ENCODE assay signal across 12 mouse cellular contexts in the genomic region with DNA sequence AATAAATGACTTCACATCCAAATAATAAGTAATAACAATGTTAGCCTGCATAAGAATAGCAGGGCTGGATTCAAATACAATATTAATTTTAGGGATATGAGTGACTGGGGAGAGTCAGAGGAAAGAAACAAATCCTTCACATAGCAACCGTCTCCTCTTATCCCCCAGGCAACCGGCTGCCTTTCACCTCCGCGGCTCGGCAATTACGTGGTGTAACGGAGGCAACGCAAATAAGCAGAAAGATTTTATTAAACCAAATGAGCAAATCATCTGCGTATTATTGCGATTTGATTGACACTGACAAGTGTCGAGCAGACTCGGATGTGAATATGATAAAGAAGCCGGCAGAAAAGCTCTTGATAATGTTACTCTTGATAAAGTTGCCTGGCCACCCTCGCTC. TPM values are rescaled to one million over a fixed set of nuclear protein-coding genes. Genes with fewer than 3 reads are reported as not detected.
A peak's percentile ranks its signal among the peaks of the same experiment; 100 is the strongest.
DNase-seq lines count a peak whose midpoint lies in the region; ATAC-seq and TF ChIP-seq lines count a peak whose summit lies in the region.
"Had no signal": no experiment of that assay in that cellular context is flagged by ENCODE, and none has a peak within 500 bp of the region (broad histone marks: within the 10 kb centered on the region; RNA-seq: fewer than 3 reads in every experiment).

No protein-coding gene starts in this region.

- no peaks in the 10 kb centered on the region for H3K36me3 ChIP-seq in forebrain, embryonic 11.5 days (ENCODE audit: control insufficient read depth, insufficient read depth, low read length)
- H3K36me3 ChIP-seq in hindbrain, postnatal 0 days (ENCODE audit: insufficient read depth, low read length), result no peaks in the 10 kb centered on the region
- H3K36me3 ChIP-seq in midbrain, embryonic 15.5 days (replicated peaks), result no peaks in the 10 kb centered on the region
- no peaks in the 10 kb centered on the region for H3K36me3 ChIP-seq in intestine, postnatal 0 days (ENCODE audit: control insufficient read depth, insufficient read depth)
- H3K36me3 ChIP-seq in heart, adult 2 months (ENCODE audit: control insufficient read depth, insufficient read depth, low read length), result no peaks in the 10 kb centered on the region
- H3K36me3 ChIP-seq: embryonic facial prominence, embryonic 12.5 days; G1E had no signal

- TF ChIP-seq POLR2A in heart, adult 2 months (IDR thresholded peaks at IDR 0.05; ENCODE audit: insufficient read depth, low read depth, low read length), result no peak

- ATAC-seq in forebrain, embryonic 11.5 days (replicated peaks; ENCODE audit: low FRiP score), result peak; percentile 33; the same call in 1 of the 2 replicates
- no peak for ATAC-seq in hindbrain, postnatal 0 days
- peak; percentile 80 for ATAC-seq in midbrain, embryonic 15.5 days (replicated peaks)
- ATAC-seq in intestine, postnatal 0 days, result no peak
- ATAC-seq: activated CD4-positive, CD25-positive, alpha-beta regulatory T cell, adult 4 months had no signal

- DNase-seq in embryo, embryonic 11 days, result peak; percentile 53
- no peak for DNase-seq in embryo, embryonic 10 days (ENCODE audit: low spot score)
- peak; percentile 69 for DNase-seq in forebrain, embryonic 11.5 days (ENCODE audit: low spot score)
- DNase-seq in hindbrain, postnatal 0 days (ENCODE audit: low spot score), result peak; percentile 57
- no peak for DNase-seq in adrenal gland, adult 8-10 months
- DNase-seq in heart, adult 2 months, result no peak
- DNase-seq: thymus, postnatal 14 days had no signal

- intact Hi-C loops in heart, adult 2 months (cut with DNase I), result no loop called here

- H3K4me3 ChIP-seq in forebrain, embryonic 11.5 days (ENCODE audit: low read depth, low read length), result no peak overlapping the region
- peak overlapping the region; percentile 11; the same call in 1 of the 2 replicates for H3K4me3 ChIP-seq in hindbrain, postnatal 0 days (ENCODE audit: low read length)
- 0 out of 2 replicates have a peak overlapping the region, but pooled peaks have one; percentile 1 for H3K4me3 ChIP-seq in midbrain, embryonic 15.5 days
- no peak overlapping the region for H3K4me3 ChIP-seq in intestine, postnatal 0 days (ENCODE audit: low read depth, low read length)
- no peak overlapping the region for H3K4me3 ChIP-seq in heart, adult 2 months
- H3K4me3 ChIP-seq: embryonic facial prominence, embryonic 12.5 days had no signal

- H3K9me3 ChIP-seq in forebrain, embryonic 11.5 days (ENCODE audit: control insufficient read depth, low read length), result no peaks in the 10 kb centered on the region
- H3K9me3 ChIP-seq in hindbrain, postnatal 0 days (ENCODE audit: low read length), result no peaks in the 10 kb centered on the region
- H3K9me3 ChIP-seq in midbrain, embryonic 15.5 days, result no peaks in the 10 kb centered on the region
- H3K9me3 ChIP-seq in intestine, postnatal 0 days (ENCODE audit: control insufficient read depth), result no peaks in the 10 kb centered on the region
- H3K9me3 ChIP-seq: embryonic facial prominence, embryonic 12.5 days; G1E had no signal

- no peak overlapping the region for H3K9ac ChIP-seq in forebrain, embryonic 11.5 days (ENCODE audit: low read length)
- no peak overlapping the region for H3K9ac ChIP-seq in hindbrain, postnatal 0 days (replicated peaks; ENCODE audit: low read length)
- H3K9ac ChIP-seq in midbrain, embryonic 15.5 days, result no peak overlapping the region
- no peak overlapping the region for H3K9ac ChIP-seq in intestine, postnatal 0 days (ENCODE audit: low read depth, low read length)
- no peak overlapping the region for H3K9ac ChIP-seq in heart, adult 2 months (ENCODE audit: low read depth, low read length)
- H3K9ac ChIP-seq: embryonic facial prominence, embryonic 12.5 days had no signal

- 56% methylated on average over 14 of the region's 14 CpGs for WGBS in forebrain, embryonic 11.5 days
- WGBS in hindbrain, postnatal 0 days, result 15% methylated on average over 14 of the region's 14 CpGs
- WGBS in midbrain, embryonic 15.5 days, result 10% methylated on average over 14 of the region's 14 CpGs
- WGBS in intestine, postnatal 0 days, result 36% methylated on average over 14 of the region's 14 CpGs
- 75% methylated on average over 14 of the region's 14 CpGs for WGBS in heart, adult 2 months

- TF ChIP-seq EP300 in heart, adult 2 months (IDR thresholded peaks at IDR 0.05; ENCODE audit: insufficient read depth, low read depth, low read length), result no peak

- peaks cover 2% of the 10 kb centered on the region; the same call in 1 of the 2 replicates for H3K4me1 ChIP-seq in forebrain, embryonic 11.5 days (replicated peaks; ENCODE audit: control insufficient read depth, insufficient read depth, low read length)
- H3K4me1 ChIP-seq in hindbrain, postnatal 0 days (ENCODE audit: insufficient read depth, low read length), result no peaks in the 10 kb centered on the region
- H3K4me1 ChIP-seq in midbrain, embryonic 15.5 days, result peaks cover 23% of the 10 kb centered on the region
- no peaks in the 10 kb centered on the region for H3K4me1 ChIP-seq in intestine, postnatal 0 days (replicated peaks; ENCODE audit: control insufficient read depth, insufficient read depth, low read length)
- H3K4me1 ChIP-seq in heart, adult 2 months (ENCODE audit: control insufficient read depth, insufficient read depth, low read length), result no peaks in the 10 kb centered on the region
- H3K4me1 ChIP-seq: embryonic facial prominence, embryonic 12.5 days had no signal

- H3K27ac ChIP-seq in forebrain, embryonic 11.5 days (ENCODE audit: low read depth, low read length), result no peak overlapping the region
- no peak overlapping the region for H3K27ac ChIP-seq in hindbrain, postnatal 0 days
- H3K27ac ChIP-seq in midbrain, embryonic 15.5 days, result no peak overlapping the region
- no peak overlapping the region for H3K27ac ChIP-seq in intestine, postnatal 0 days (ENCODE audit: low read depth, low read length)
- no peak overlapping the region for H3K27ac ChIP-seq in heart, adult 2 months
- H3K27ac ChIP-seq: embryonic facial prominence, embryonic 12.5 days had no signal

- H3K79me2 ChIP-seq in heart, adult 2 months (replicated peaks; ENCODE audit: control insufficient read depth, insufficient read depth, low read length), result no peaks in the 10 kb centered on the region

- H3K4me2 ChIP-seq in forebrain, embryonic 11.5 days (ENCODE audit: low read depth, low read length, severe bottlenecking), result no peak overlapping the region
- H3K4me2 ChIP-seq in hindbrain, postnatal 0 days (ENCODE audit: low read depth, low read length), result peak overlapping the region; percentile 48
- H3K4me2 ChIP-seq in midbrain, embryonic 15.5 days, result peak overlapping the region; percentile 44
- H3K4me2 ChIP-seq in intestine, postnatal 0 days (replicated peaks; ENCODE audit: low read depth), result no peak overlapping the region
- H3K4me2 ChIP-seq: embryonic facial prominence, embryonic 12.5 days had no signal

- H3K27me3 ChIP-seq in forebrain, embryonic 11.5 days (ENCODE audit: control insufficient read depth, insufficient read depth, low read length), result no peaks in the 10 kb centered on the region
- H3K27me3 ChIP-seq in hindbrain, postnatal 0 days (ENCODE audit: insufficient read depth, low read length), result no peaks in the 10 kb centered on the region
- H3K27me3 ChIP-seq in midbrain, embryonic 15.5 days (replicated peaks), result no peaks in the 10 kb centered on the region
- no peaks in the 10 kb centered on the region for H3K27me3 ChIP-seq in intestine, postnatal 0 days (replicated peaks; ENCODE audit: control insufficient read depth, insufficient read depth, low read length)
- H3K27me3 ChIP-seq in heart, adult 2 months (ENCODE audit: control insufficient read depth, insufficient read depth, low read length), result no peaks in the 10 kb centered on the region
- H3K27me3 ChIP-seq: embryonic facial prominence, embryonic 12.5 days had no signal

- TF ChIP-seq CTCF in hindbrain, postnatal 0 days (IDR thresholded peaks at IDR 0.05; ENCODE audit: low read depth), result no peak
- no peak for TF ChIP-seq CTCF in intestine, postnatal 0 days (IDR thresholded peaks at IDR 0.05; ENCODE audit: low read depth)
- TF ChIP-seq CTCF in heart, adult 2 months (IDR thresholded peaks at IDR 0.05), result no peak

RNA-seq across cellular contexts. Expression of a gene that starts 28.9 kb away (rescaled TPM):
- polyA plus RNA-seq in forebrain, embryonic 11.5 days (2014; fragmentation: Nextera tagmentation; extraction: Ambion mirVana), result 98.8 and 100 TPM in 2 replicates
- total RNA-seq in hindbrain, postnatal 0 days (2014; rRNA removed), result 186 and 211 TPM in 2 replicates
- 131 and 134 TPM in 2 replicates for polyA plus RNA-seq in hindbrain, postnatal 0 days (2015; fragmentation: Nextera tagmentation; extraction: Ambion mirVana)
- polyA plus RNA-seq in midbrain, embryonic 15.5 days (2015; fragmentation: Nextera tagmentation; extraction: Ambion mirVana), result 135 and 140 TPM in 2 replicates
- polyA plus RNA-seq in intestine, postnatal 0 days (2015; fragmentation: Nextera tagmentation; extraction: Ambion mirVana), result 29.1 and 29.9 TPM in 2 replicates
- total RNA-seq in adrenal gland, adult 8-10 months (2022), result 10 to 100 TPM; 43.1 to 58.7 (median 48.4) TPM
- 10 to 100 TPM; 59.7 to 63.1 TPM for total RNA-seq in heart, adult 2 months (2021)
- 39.9 and 73.8 TPM in 2 replicates for polyA plus RNA-seq in heart, adult 2 months (2012; rRNA removed)

Comparison
In these comparisons a context has a peak if more than half of its experiments do, and no peak if none do; other contexts are left out.
1. DNase-seq: peak in embryo, embryonic 11 days (single experiment), forebrain, embryonic 11.5 days (single experiment) and hindbrain, postnatal 0 days (single experiment); none in embryo, embryonic 10 days (single experiment), adrenal gland, adult 8-10 months (single experiment) and heart, adult 2 months (0 of 2).
2. ATAC-seq: peak in forebrain, embryonic 11.5 days (single experiment) and midbrain, embryonic 15.5 days (single experiment); none in hindbrain, postnatal 0 days (single experiment) and intestine, postnatal 0 days (single experiment).
3. H3K4me2 ChIP-seq: peak in hindbrain, postnatal 0 days (single experiment) and midbrain, embryonic 15.5 days (single experiment); none in forebrain, embryonic 11.5 days (single experiment) and intestine, postnatal 0 days (single experiment).
4. H3K4me3 ChIP-seq: peak in hindbrain, postnatal 0 days (single experiment) and midbrain, embryonic 15.5 days (single experiment); none in forebrain, embryonic 11.5 days (single experiment), intestine, postnatal 0 days (single experiment) and heart, adult 2 months (single experiment).